Mouse (Mus musculus) heart, adult 2 months (tissue): ENCODE data around the gene Egfl8. TPM values are rescaled to one million over a fixed set of nuclear protein-coding genes. Genes with fewer than 3 reads are reported as not detected.

Experiments
- DNase-seq, 2 experiments: peaks; one replicate each; pipeline ENCODE4 v3.0.0; 2021
- H3K27ac ChIP-seq: fragments of 200-600 bp; 2 replicates; pipeline ENCODE4 v1.8.1; 2022
- H3K27me3 ChIP-seq: fragments of 200-500 bp; 2 replicates; pipeline ENCODE4 v1.6.1; 2012; ENCODE audit warnings: mild to moderate bottlenecking, low read length, inconsistent platforms, mixed read lengths; ENCODE audit not compliant: control insufficient read depth, insufficient read depth
- H3K36me3 ChIP-seq: fragments of 200-500 bp; 2 replicates; pipeline ENCODE4 v1.6.1; 2012; ENCODE audit warnings: low read length, inconsistent platforms; ENCODE audit not compliant: control insufficient read depth, insufficient read depth
- H3K4me1 ChIP-seq: fragments of 200-500 bp; 2 replicates; pipeline ENCODE4 v1.6.1; 2011; ENCODE audit warnings: low read length; ENCODE audit not compliant: control insufficient read depth, insufficient read depth
- H3K4me3 ChIP-seq: fragments of 200-600 bp; 2 replicates; pipeline ENCODE4 v1.8.1; 2022
- H3K79me2 ChIP-seq: fragments of 200-500 bp; replicated peaks from 2 replicates; pipeline ENCODE4 v1.6.1; 2012; ENCODE audit warnings: mild to moderate bottlenecking, inconsistent platforms, low read length, moderate library complexity, mixed read lengths; ENCODE audit not compliant: control insufficient read depth, insufficient read depth
- H3K9ac ChIP-seq: fragments of 200-500 bp; 2 replicates; pipeline ENCODE4 v1.6.1; 2012; ENCODE audit warnings: low read depth, mild to moderate bottlenecking, control low read depth, inconsistent platforms, low read length, mixed read lengths
- CTCF ChIP-seq: fragments of 200-600 bp; IDR thresholded peaks from 2 replicates; pipeline ENCODE4 v1.8.1; 2022; ENCODE audit warnings: antibody characterized with exemption, mild to moderate bottlenecking, moderate library complexity
- EP300 ChIP-seq: fragments of 200-500 bp; IDR thresholded peaks from 2 replicates; pipeline ENCODE4 v1.6.1; 2011; ENCODE audit warnings: low read depth, low read length, control low read depth; ENCODE audit not compliant: insufficient read depth
- POLR2A ChIP-seq: fragments of 200-500 bp; IDR thresholded peaks from 2 replicates; pipeline ENCODE4 v1.6.1; 2011; ENCODE audit warnings: mild to moderate bottlenecking, low read depth, low read length, control low read depth; ENCODE audit not compliant: insufficient read depth
- WGBS: fragments of 180-500 bp; shearing (Covaris S2); methylation state at CpG from one replicate; pipeline ENCODE4 v1.1.7; 2018; 5-methylcytosine and 5-hydroxymethylcytosine counted together
- intact Hi-C: fragments of 180-260 bp; cut with DNase I; formaldehyde crosslinking; loops from one replicate; pipeline ENCODE4 v1.15.1; 2025
- polyA plus RNA-seq: library from polyadenylated mRNA; depleted of rRNA; stranded (reverse); fragments of >200 nt; gene quantifications from 2 replicates; pipeline ENCODE4 v1.2.3, GENCODE M21; 2012
- total RNA-seq, 2 experiments: library from RNA; stranded (reverse); gene quantifications; 2 replicates each; pipeline ENCODE4 v1.2.3; 2021

Egfl8 gene
- total and polyA plus RNA-seq, 3 experiments: 1.2 to 2.4 (median 1.8) TPM

- Histone ChIP-seq H3K27ac (no peak overlapping the region), H3K9ac (no peak overlapping the region), H3K79me2 (no peaks in the 10 kb centered on the region), H3K36me3 (no peaks in the 10 kb centered on the region), H3K4me1 (peaks cover 6% of the 10 kb centered on the region), H3K27me3 (no peaks in the 10 kb centered on the region), H3K4me3 (no peak overlapping the region)
- DNase-seq: no peak
- intact Hi-C loops: loop anchor here (10.0 kb wide), 1 partner anchor 671 kb away; the partner anchor contains the start of gene Rgl2
- no peak for TF ChIP-seq CTCF
- WGBS: 74% methylated on average over 8 of the region's 8 CpGs
These were observed 19.7 kb downstream of the Egfl8 start for GRCm38 (mm10) chr17:34596098-34596497.

- Histone ChIP-seq H3K79me2 (no peaks in the 10 kb centered on the region), H3K27me3 (no peaks in the 10 kb centered on the region), H3K27ac (no peak overlapping the region; the same call in 1 of the 2 replicates), H3K36me3 (no peaks in the 10 kb centered on the region), H3K9ac (peak overlapping the region; percentile 60; the same call in 1 of the 2 replicates), H3K4me3 (peak overlapping the region; percentile 74), H3K4me1 (peaks cover 12% of the 10 kb centered on the region)
- TF ChIP-seq EP300: no peak
- TF ChIP-seq POLR2A: no peak
- no peak for TF ChIP-seq CTCF
- intact Hi-C loops: loop anchor here (10.0 kb wide), 1 partner anchor 669 kb away; the partner anchor contains the start of gene Rgl2
- DNase-seq: peak; percentile 38 to 44
- 56% methylated on average over 34 of the region's 34 CpGs for WGBS
These were observed 21.8 kb downstream of the Egfl8 start for GRCm38 (mm10) chr17:34593752-34594525.

- H3K79me2 ChIP-seq: no peaks in the 10 kb centered on the region
- peaks cover 17% of the 10 kb centered on the region for H3K4me1 ChIP-seq
These were observed 22.9 kb downstream of the Egfl8 start for GRCm38 (mm10) chr17:34592581-34593549.

GRCm38 (mm10) chr17:34591994-34592375 is 23.8 kb downstream of the Egfl8 start:
- no peaks in the 10 kb centered on the region for H3K27me3 ChIP-seq
- H3K79me2 ChIP-seq: no peaks in the 10 kb centered on the region
- intact Hi-C loops: loop anchor here (10.0 kb wide), 1 partner anchor 667 kb away; the partner anchor contains the start of gene Rgl2
- WGBS: 4% methylated on average over 23 of the region's 35 CpGs
- peak overlapping the region; percentile 97 for H3K27ac ChIP-seq
- peak; percentile 90 to 91 for DNase-seq
- H3K4me1 ChIP-seq: peaks cover 17% of the 10 kb centered on the region
- TF ChIP-seq POLR2A (peak; percentile 87), EP300 (0 out of 2 replicates have a peak, but pooled peaks have one; percentile 32), CTCF (no peak)
- no peaks in the 10 kb centered on the region for H3K36me3 ChIP-seq
- H3K4me3 ChIP-seq: peak overlapping the region; percentile 74
- peak overlapping the region; percentile 89 for H3K9ac ChIP-seq

More at GRCm38 (mm10) chr17:34592581-34593549, 22.9 kb downstream of the Egfl8 start:
- peak overlapping the region; percentile 88 for H3K9ac ChIP-seq
- H3K4me3 ChIP-seq: peak overlapping the region; percentile 74
- TF ChIP-seq CTCF (no peak), POLR2A (no peak; the same call in 1 of the 2 replicates), EP300 (no peak)
- H3K27ac ChIP-seq: peak overlapping the region; percentile 87
- DNase-seq: no peak
- intact Hi-C loops: loop anchor here (10.0 kb wide), 1 partner anchor 668 kb away; the partner anchor contains the start of gene Rgl2
- no peaks in the 10 kb centered on the region for H3K27me3 ChIP-seq
- WGBS: 6% methylated on average over 30 of the region's 32 CpGs
- no peaks in the 10 kb centered on the region for H3K36me3 ChIP-seq

GRCm38 (mm10) chr17:34591029-34591993 is 24.5 kb downstream of the Egfl8 start, which contains the start of gene Pbx2:
Gene Pbx2, plus strand, starts transcription at chr17:34591266.
- Histone ChIP-seq H3K9ac (peak within 1 kb of the TSS; percentile 89), H3K27ac (peak within 1 kb of the TSS; percentile 97), H3K4me1 (peaks cover 20% of the 10 kb centered on the region), H3K4me3 (peak within 1 kb of the TSS; percentile 74), H3K36me3 (no peaks in the 10 kb centered on the region), H3K27me3 (no peaks in the 10 kb centered on the region), H3K79me2 (no peaks in the 10 kb centered on the region)
- intact Hi-C loops: loop anchor here (10.0 kb wide), 1 partner anchor 667 kb away; the partner anchor contains the start of gene Rgl2
- 10% methylated on average over 21 of the region's 21 CpGs for WGBS
- DNase-seq: peak; percentile 44 to 49
- TF ChIP-seq EP300 (no peak), CTCF (no peak), POLR2A (no peak)
